ENCODE assay signal across 7 mouse cellular contexts in genomic region chr8:10006986-10007659, GRCm38 (mm10). TPM values are rescaled to one million over a fixed set of nuclear protein-coding genes. Genes with fewer than 3 reads are reported as not detected.
DNase-seq lines count a peak whose midpoint lies in the region.

No protein-coding gene starts in this region.

- H3K4me1 ChIP-seq in embryonic facial prominence, embryonic 10.5 days, result peaks cover 10% of the 10 kb centered on the region

- WGBS in embryonic facial prominence, embryonic 10.5 days, result 4% methylated on average over 29 of the region's 29 CpGs

- no peaks in the 10 kb centered on the region for H3K9me3 ChIP-seq in embryonic facial prominence, embryonic 10.5 days

- H3K4me3 ChIP-seq in embryonic facial prominence, embryonic 10.5 days, result peak overlapping the region; percentile 65

- H3K27me3 ChIP-seq in embryonic facial prominence, embryonic 10.5 days (replicated peaks; ENCODE audit: low read depth, poor library complexity, severe bottlenecking), result peaks cover 19% of the 10 kb centered on the region

- peak; percentile 80 for DNase-seq in ES-CJ7 (ENCODE audit: low read depth, low spot score)
- peak; percentile 45 for DNase-seq in adrenal gland, adult 8-10 months
- peak; percentile 67 for DNase-seq in embryonic facial prominence, embryonic 10.5 days (ENCODE audit: low spot score)
- DNase-seq in heart, postnatal 4 days, result peak; percentile 14
- peak; percentile 16 to 26 for DNase-seq in layer of hippocampus, postnatal 14 days (ENCODE audit: low spot score in 2 of 2)
- DNase-seq in lung, postnatal 4 days, result peak; percentile 11 to 24
- peak; percentile 20 for DNase-seq in right cerebral cortex, postnatal 4 days

- H3K36me3 ChIP-seq in embryonic facial prominence, embryonic 10.5 days (replicated peaks), result no peaks in the 10 kb centered on the region

- peak overlapping the region; percentile 24; the same call in 1 of the 2 replicates for H3K27ac ChIP-seq in embryonic facial prominence, embryonic 10.5 days (replicated peaks)

RNA-seq across cellular contexts. Expression of gene Tnfsf13b, which starts 0.9 kb away (rescaled TPM):
- 1 to 10 TPM; 5.7 to 8.6 (median 7.5) TPM for total RNA-seq in adrenal gland, adult 8-10 months (2022)
- polyA plus RNA-seq in embryonic facial prominence, embryonic 10.5 days (2016; fragmentation: Nextera tagmentation; extraction: Ambion mirVana), result 0.08 TPM in 1 of 2 replicates, not detected in the other
- 1 to 10 TPM; 5.4 to 5.5 TPM for total RNA-seq in heart, postnatal 4 days (2021)
- total RNA-seq in layer of hippocampus, postnatal 14 days (2021), result 1 to 10 TPM; 2.5 to 4.2 TPM

RNA-seq across cellular contexts. Expression of gene Abhd13, which starts 29.6 kb away (rescaled TPM):
- total RNA-seq in adrenal gland, adult 8-10 months (2022), result 10 to 100 TPM; 20.3 to 23.0 (median 21.6) TPM
- polyA plus RNA-seq in embryonic facial prominence, embryonic 10.5 days (2016; fragmentation: Nextera tagmentation; extraction: Ambion mirVana), result 13.8 and 14.4 TPM in 2 replicates
- 10 to 100 TPM; 16.8 to 19.2 TPM for total RNA-seq in heart, postnatal 4 days (2021)
- total RNA-seq in layer of hippocampus, postnatal 14 days (2021), result 10 to 100 TPM; 28.4 to 31.7 TPM

RNA-seq across cellular contexts. Expression of gene Lig4, which starts 29.6 kb away (rescaled TPM):
- total RNA-seq in adrenal gland, adult 8-10 months (2022), result 1 to 10 TPM; 7.1 to 9.8 (median 8.5) TPM
- 8.8 and 9.4 TPM in 2 replicates for polyA plus RNA-seq in embryonic facial prominence, embryonic 10.5 days (2016; fragmentation: Nextera tagmentation; extraction: Ambion mirVana)
- total RNA-seq in heart, postnatal 4 days (2021), result 1 to 10 TPM; 4.8 to 6.6 TPM
- 10 to 100 TPM; 10.8 to 10.9 TPM for total RNA-seq in layer of hippocampus, postnatal 14 days (2021)

Comparison
In these comparisons a context has a peak if more than half of its experiments do, and no peak if none do; other contexts are left out.
1. Peak in every context shown above with its lines: DNase-seq, H3K4me3 ChIP-seq and H3K27ac ChIP-seq.
2. DNase-seq: peak in every context shown above with its lines; median percentile 80 in ES-CJ7; 67 in embryonic facial prominence, embryonic 10.5 days; 45 in adrenal gland, adult 8-10 months; 21 in layer of hippocampus, postnatal 14 days; 20 in right cerebral cortex, postnatal 4 days; 18 in lung, postnatal 4 days; 14 in heart, postnatal 4 days.